10 mouse cellular contexts compared by ENCODE assay signal in genomic region chr11:117117791-117118190, GRCm38 (mm10). TPM values are rescaled to one million over a fixed set of nuclear protein-coding genes. Genes with fewer than 3 reads are reported as not detected.
DNase-seq lines count a peak whose midpoint lies in the region; ATAC-seq and TF ChIP-seq lines count a peak whose summit lies in the region.
"Had no signal": no experiment of that assay in that cellular context is flagged by ENCODE, and none has a peak within 500 bp of the region (broad histone marks: within the 10 kb centered on the region; RNA-seq: fewer than 3 reads in every experiment).

No protein-coding gene starts in this region.

- peak overlapping the region; percentile 64; the same call in 1 of the 2 replicates for H3K4me2 ChIP-seq in heart, embryonic 16.5 days (ENCODE audit: low read depth, low read length)
- peak overlapping the region; percentile 57; the same call in 1 of the 2 replicates for H3K4me2 ChIP-seq in lung, embryonic 16.5 days (ENCODE audit: low read depth, low read length)
- no peak overlapping the region for H3K4me2 ChIP-seq in forebrain, embryonic 16.5 days (ENCODE audit: low read length)
- peak overlapping the region; percentile 75 for H3K4me2 ChIP-seq in myocyte (ENCODE audit: low read depth)

- 0 out of 2 replicates have a peak, but pooled peaks cover 2% of the 10 kb centered on the region for H3K9me3 ChIP-seq in heart, embryonic 16.5 days (replicated peaks; ENCODE audit: control insufficient read depth, low read length)
- 0 out of 2 replicates have a peak, but pooled peaks cover 3% of the 10 kb centered on the region for H3K9me3 ChIP-seq in lung, embryonic 16.5 days (ENCODE audit: control insufficient read depth, low read length)
- H3K9me3 ChIP-seq in forebrain, embryonic 16.5 days (ENCODE audit: control insufficient read depth, low read length), result no peaks in the 10 kb centered on the region
- H3K9me3 ChIP-seq: stomach, embryonic 15.5 days had no signal

- no peak for TF ChIP-seq POLR2A in myocyte (IDR thresholded peaks at IDR 0.05; ENCODE audit: insufficient read length, low read depth)

- no peak for ATAC-seq in heart, embryonic 16.5 days (replicated peaks; ENCODE audit: extremely low read depth, insufficient read depth, low FRiP score)
- no peak for ATAC-seq in lung, embryonic 16.5 days (ENCODE audit: low read depth)
- no peak for ATAC-seq in forebrain, embryonic 16.5 days

- no peak for DNase-seq in heart, adult 18-20 months
- no peak for DNase-seq in lung, postnatal 25 days (ENCODE audit: low spot score)
- no peak for DNase-seq in urinary bladder, postnatal 14 days (ENCODE audit: low spot score)
- DNase-seq in frontal cortex, postnatal 14 days (ENCODE audit: low spot score in 2 of 2), result no peak
- DNase-seq: adrenal gland, postnatal 10 days had no signal

- H3K27ac ChIP-seq in heart, embryonic 16.5 days (ENCODE audit: low read length), result no peak overlapping the region
- peak overlapping the region; percentile 9; the same call in 1 of the 2 replicates for H3K27ac ChIP-seq in lung, embryonic 16.5 days (ENCODE audit: low read length)
- H3K27ac ChIP-seq in forebrain, embryonic 16.5 days (ENCODE audit: low read length), result no peak overlapping the region

- no peak overlapping the region for H3ac ChIP-seq in myocyte (ENCODE audit: control insufficient read depth, insufficient read length)

- 78% methylated on average over 7 of the region's 7 CpGs for WGBS in heart, embryonic 16.5 days
- WGBS in lung, embryonic 16.5 days, result 57% methylated on average over 7 of the region's 7 CpGs
- WGBS in forebrain, embryonic 16.5 days, result 88% methylated on average over 7 of the region's 7 CpGs

- no peak overlapping the region for H3K4me3 ChIP-seq in heart, embryonic 16.5 days (ENCODE audit: low read length)
- no peak overlapping the region for H3K4me3 ChIP-seq in lung, embryonic 16.5 days (ENCODE audit: low read length)
- H3K4me3 ChIP-seq in forebrain, embryonic 16.5 days (replicated peaks; ENCODE audit: low read length), result no peak overlapping the region
- H3K4me3 ChIP-seq in myocyte, result peak overlapping the region; percentile 49

- peaks cover 69% of the 10 kb centered on the region for H3K79me2 ChIP-seq in myocyte (ENCODE audit: control insufficient read depth, insufficient read depth)

- H3K4me1 ChIP-seq in heart, embryonic 16.5 days (ENCODE audit: control insufficient read depth, insufficient read depth, low read length), result peaks cover 68% of the 10 kb centered on the region
- H3K4me1 ChIP-seq in lung, embryonic 16.5 days (replicated peaks; ENCODE audit: control insufficient read depth, insufficient read depth, low read length), result peaks cover 59% of the 10 kb centered on the region
- peaks cover 64% of the 10 kb centered on the region for H3K4me1 ChIP-seq in forebrain, embryonic 16.5 days (replicated peaks; ENCODE audit: control insufficient read depth, insufficient read depth, low read length)

- H3K9ac ChIP-seq in heart, embryonic 16.5 days (ENCODE audit: low read length), result no peak overlapping the region; the same call in 1 of the 2 replicates
- peak overlapping the region; percentile 21; the same call in 1 of the 2 replicates for H3K9ac ChIP-seq in lung, embryonic 16.5 days (ENCODE audit: low read length)
- 0 out of 2 replicates have a peak overlapping the region, but pooled peaks have one; percentile 17 for H3K9ac ChIP-seq in forebrain, embryonic 16.5 days (replicated peaks; ENCODE audit: low read depth, low read length)
- H3K9ac ChIP-seq: stomach, embryonic 15.5 days had no signal

- H3K27me3 ChIP-seq in heart, embryonic 16.5 days (ENCODE audit: control insufficient read depth, insufficient read depth, low read length), result no peaks in the 10 kb centered on the region
- H3K27me3 ChIP-seq in lung, embryonic 16.5 days (ENCODE audit: control insufficient read depth, insufficient read depth, low read depth, low read length), result no peaks in the 10 kb centered on the region
- no peaks in the 10 kb centered on the region for H3K27me3 ChIP-seq in forebrain, embryonic 16.5 days (replicated peaks; ENCODE audit: control insufficient read depth, insufficient read depth, low read length)
- no peaks in the 10 kb centered on the region for H3K27me3 ChIP-seq in myocyte (ENCODE audit: control insufficient read depth, insufficient read depth, insufficient read length)
- H3K27me3 ChIP-seq: stomach, embryonic 15.5 days had no signal

- peaks cover 11% of the 10 kb centered on the region for H3K36me3 ChIP-seq in heart, embryonic 16.5 days (ENCODE audit: control insufficient read depth, insufficient read depth)
- no peaks in the 10 kb centered on the region for H3K36me3 ChIP-seq in lung, embryonic 16.5 days (ENCODE audit: control insufficient read depth, insufficient read depth, low read length)
- 0 out of 2 replicates have a peak, but pooled peaks cover 2% of the 10 kb centered on the region for H3K36me3 ChIP-seq in forebrain, embryonic 16.5 days (ENCODE audit: control insufficient read depth, insufficient read depth)
- peaks cover 4% of the 10 kb centered on the region for H3K36me3 ChIP-seq in myocyte (ENCODE audit: control insufficient read depth, insufficient read depth)

TF ChIP-seq in myocyte, 11 proteins besides CTCF, POLR2A, EP300 and RAD21:
- TF ChIP-seq REST (IDR thresholded peaks at IDR 0.05; ENCODE audit: insufficient read depth, insufficient read length) (no peak), USF1 (IDR thresholded peaks at IDR 0.05; ENCODE audit: low read depth) (no peak), MYOD1 (IDR thresholded peaks at IDR 0.05; ENCODE audit: control insufficient read depth in 1 of 3, insufficient read length in 2 of 3, low read depth in 2 of 3) (no peak)

RNA-seq across cellular contexts. Expression of gene Sec14l1, which starts 2.8 kb away (rescaled TPM):
- polyA plus RNA-seq in heart, embryonic 16.5 days (2015; fragmentation: Nextera tagmentation; extraction: Ambion mirVana), result 51.0 and 54.9 TPM in 2 replicates
- 10 to 100 TPM; 86.8 to 98.2 TPM for total RNA-seq in heart, adult 18-20 months (2021)
- polyA plus RNA-seq in lung, embryonic 16.5 days (2015; fragmentation: Nextera tagmentation; extraction: Ambion mirVana), result 74.5 and 76.5 TPM in 2 replicates
- 76.9 and 83.7 TPM in 2 replicates for polyA plus RNA-seq in forebrain, embryonic 16.5 days (2015; fragmentation: Nextera tagmentation; extraction: Ambion mirVana)
- polyA plus RNA-seq in myocyte (2012; fragmentation: generic; extraction: Trizol), result 84.8 TPM
